Mouse (Mus musculus) mouse embryonic stem cell (cell line): ENCODE measurements around the gene Tst.

Source experiments
- in situ Hi-C, 2 experiments: fragments of 300-500 bp; cut with MboI; formaldehyde crosslinking; loops; 1 replicate in 1 of 2; 3 replicates in 1 of 2; pipeline ENCODE4 v1.14.3; 2019 to 2020; ENCODE audit warnings: low sequenced_read_pairs in 2 of 2, low pct_unique_long_range_greater_than_20kb in 1 of 2, mixed read lengths in 1 of 2; ENCODE audit not compliant: unreplicated experiment in 1 of 2

The Tst gene

DNA sequence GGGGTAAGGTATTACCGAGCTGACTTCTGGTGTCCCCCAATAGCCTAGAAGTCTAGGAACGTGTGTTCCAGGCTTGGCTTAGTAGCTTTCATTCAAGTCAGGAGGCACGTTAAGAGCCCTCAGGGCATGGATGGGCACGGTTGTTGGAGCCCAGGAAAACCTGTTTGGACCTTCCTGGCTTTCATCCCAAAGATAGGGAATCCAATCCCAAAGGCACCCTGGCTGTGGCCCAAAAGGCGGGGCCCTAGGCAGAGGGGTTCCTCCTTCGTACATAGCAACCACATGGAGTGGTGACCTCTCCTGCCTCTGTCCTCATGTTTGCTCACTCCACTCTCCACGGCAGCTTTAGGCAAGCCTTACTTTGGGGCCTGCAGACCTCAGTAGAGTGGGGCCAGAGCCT, 3.3 kb downstream of the Tst start:
- in situ Hi-C loops, result no loop called here

GRCm38 (mm10) chr15:78401921-78402320, 3.8 kb downstream of the Tst start:
- in situ Hi-C loops, result no loop called here

DNA sequence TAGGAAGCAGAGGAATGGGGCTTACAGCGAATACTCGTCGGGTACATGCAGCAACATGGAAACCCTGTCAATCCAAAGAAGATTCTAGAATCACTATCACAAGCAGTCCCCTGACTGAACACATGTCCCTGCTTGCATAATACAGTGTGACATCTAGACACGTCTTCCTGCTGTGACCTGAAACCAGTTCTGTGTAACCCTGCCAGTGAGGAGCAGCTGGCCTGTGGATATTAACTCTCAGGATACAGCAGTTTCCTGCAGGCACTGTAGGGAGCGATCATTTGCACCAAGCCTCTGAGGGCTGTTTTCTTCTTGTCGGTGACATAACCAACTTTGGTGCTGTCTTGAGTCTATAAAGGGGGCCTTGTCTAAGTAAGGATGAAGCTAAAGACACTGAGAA, 4.4 kb downstream of the Tst start:
- in situ Hi-C loops, result no loop called here

GRCm38 (mm10) chr15:78395478-78395962, 10.2 kb downstream of the Tst start, which contains the start of gene Tex33:
Gene Tex33, minus strand, starts transcription at chr15:78395912.
- in situ Hi-C loops, result no loop called here

GRCm38 (mm10) chr15:78390855-78391254, 14.9 kb downstream of the Tst start:
- in situ Hi-C loops, result no loop called here

DNA sequence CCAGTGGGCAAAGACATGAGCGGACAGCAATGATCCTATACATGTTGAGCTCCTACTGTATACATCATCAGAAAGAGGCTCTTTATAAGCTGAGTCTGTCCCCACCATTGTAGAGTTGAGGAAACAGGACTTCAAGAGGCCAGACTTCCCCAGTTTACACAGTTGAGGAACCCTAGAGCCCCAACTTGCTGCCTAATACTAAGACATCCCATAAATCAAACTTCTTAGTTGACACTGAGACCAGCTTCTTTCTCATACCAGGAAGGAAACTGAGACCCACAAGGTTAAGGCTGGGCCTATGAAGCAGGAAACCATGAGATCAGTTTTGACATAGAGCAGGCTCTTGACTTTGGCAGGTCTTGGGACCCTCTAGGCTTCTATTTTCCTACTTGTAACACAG, 20.1 kb downstream of the Tst start:
- in situ Hi-C loops, result no loop called here

DNA sequence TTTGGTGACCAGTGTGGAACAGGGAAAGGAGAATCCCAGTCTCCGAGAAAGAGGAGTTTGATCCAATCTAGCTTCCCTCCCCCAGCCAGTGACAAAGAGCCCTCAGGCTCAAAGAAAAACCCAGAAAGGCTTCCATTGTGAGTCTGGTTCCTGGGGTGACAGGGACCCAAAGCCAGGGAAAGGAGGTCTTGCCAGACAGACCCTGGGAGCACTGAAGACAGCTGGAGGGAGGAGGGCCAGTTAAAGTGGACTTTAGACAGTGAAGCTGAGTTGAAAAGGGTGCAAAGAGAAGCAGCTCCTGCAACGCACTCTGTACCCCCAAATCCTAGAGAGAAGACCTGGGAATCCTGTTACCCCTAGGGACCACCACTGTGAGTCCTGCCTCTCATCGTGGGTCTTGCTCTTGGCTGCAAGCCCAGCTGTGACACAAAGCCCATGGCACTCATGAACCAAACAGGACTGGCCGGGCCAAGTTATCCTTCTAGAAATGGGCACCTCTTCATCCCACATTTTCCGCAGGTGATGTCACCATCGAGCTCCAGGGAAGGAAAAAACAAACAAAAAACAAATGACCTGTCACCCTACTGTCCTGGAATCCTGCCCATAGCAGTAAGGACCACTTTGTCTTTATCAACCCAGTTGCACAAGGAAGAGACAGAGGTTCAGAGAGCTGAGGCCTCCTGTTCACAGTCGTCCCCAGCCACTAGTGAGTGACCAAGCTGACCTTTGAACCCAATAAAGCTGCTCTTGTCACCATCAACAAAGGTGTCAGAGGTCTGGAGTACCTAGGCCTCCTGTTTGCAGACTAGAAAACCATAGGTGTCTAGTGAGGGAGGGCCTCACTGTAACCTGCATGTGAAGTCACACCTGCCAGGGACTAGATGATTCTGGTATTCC, 21.2 kb downstream of the Tst start:
- in situ Hi-C loops, result no loop called here

GRCm38 (mm10) chr15:78383450-78384219, 22.1 kb downstream of the Tst start:
- in situ Hi-C loops, result no loop called here

GRCm38 (mm10) chr15:78382115-78382514, 23.6 kb downstream of the Tst start:
- in situ Hi-C loops, result no loop called here

DNA sequence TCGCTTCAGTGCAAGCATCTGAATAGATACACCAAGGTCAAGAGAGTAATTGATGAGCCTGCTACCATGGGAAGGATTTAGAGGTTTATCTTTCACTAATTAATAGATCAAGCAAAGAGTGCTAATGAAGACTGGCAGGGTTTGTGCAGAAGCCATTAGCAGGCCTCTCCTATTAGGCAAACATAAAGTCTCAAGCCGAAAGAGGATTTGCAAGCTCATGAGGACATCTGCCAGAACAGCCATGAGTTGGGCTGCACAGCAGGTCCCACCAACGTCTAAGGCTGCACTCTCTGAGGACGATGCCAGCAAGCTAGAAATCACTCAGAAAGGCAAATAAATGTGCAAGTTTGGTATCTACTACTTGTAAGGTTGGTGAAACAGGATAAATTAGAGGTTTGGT, 25.0 kb downstream of the Tst start:
- in situ Hi-C loops, result no loop called here

- in situ Hi-C loops, result no loop called here
Measured at GRCm38 (mm10) chr15:78380208-78380607, 25.5 kb downstream of the Tst start.

DNA sequence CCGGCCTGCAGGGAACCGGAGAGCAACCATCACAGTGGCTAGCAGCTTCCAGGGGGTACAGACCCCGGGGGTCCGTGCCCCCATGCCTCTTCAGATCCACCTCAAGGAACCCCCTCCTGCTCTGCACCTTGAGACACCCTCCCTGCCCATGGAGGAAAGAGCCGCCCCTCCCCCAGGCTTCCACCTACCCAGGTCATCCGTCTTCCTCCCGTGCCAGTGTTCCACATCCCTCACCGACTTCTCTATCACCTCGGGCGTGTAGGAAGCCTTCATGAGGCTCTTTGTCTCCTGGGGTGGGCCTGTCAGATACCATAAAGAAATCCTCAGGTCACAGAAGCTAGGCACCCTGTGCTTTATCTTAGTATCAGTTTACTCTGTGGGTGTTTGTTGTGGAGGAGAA, 27.2 kb downstream of the Tst start:
- in situ Hi-C loops, result no loop called here

DNA sequence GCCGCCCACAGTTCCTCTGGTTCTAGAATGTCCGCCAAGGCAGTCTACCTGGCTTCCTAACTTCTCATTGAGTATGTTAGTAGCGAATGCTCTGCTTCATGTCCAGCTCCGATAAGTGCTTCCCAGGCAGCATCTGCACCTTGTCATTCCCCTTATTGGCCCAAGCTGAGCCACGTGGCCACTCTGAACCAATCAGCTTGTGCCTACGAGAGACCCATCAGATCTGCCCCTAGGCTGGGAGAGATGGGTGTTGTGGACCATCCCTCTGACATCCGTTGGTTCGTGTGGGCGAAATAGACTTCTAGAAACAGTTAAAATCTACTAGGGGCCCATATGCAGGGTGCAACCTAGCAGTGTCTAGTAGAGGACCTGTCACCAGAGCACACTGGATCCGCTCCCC, 27.8 kb downstream of the Tst start:
- in situ Hi-C loops, result no loop called here

- in situ Hi-C loops, result no loop called here
Measured at GRCm38 (mm10) chr15:78374204-78374603, 31.5 kb downstream of the Tst start.

- in situ Hi-C loops, result no loop called here
Measured at GRCm38 (mm10) chr15:78372796-78373195, 32.9 kb downstream of the Tst start.

- in situ Hi-C loops, result no loop called here
Measured at GRCm38 (mm10) chr15:78369641-78370040, 36.1 kb downstream of the Tst start.

DNA sequence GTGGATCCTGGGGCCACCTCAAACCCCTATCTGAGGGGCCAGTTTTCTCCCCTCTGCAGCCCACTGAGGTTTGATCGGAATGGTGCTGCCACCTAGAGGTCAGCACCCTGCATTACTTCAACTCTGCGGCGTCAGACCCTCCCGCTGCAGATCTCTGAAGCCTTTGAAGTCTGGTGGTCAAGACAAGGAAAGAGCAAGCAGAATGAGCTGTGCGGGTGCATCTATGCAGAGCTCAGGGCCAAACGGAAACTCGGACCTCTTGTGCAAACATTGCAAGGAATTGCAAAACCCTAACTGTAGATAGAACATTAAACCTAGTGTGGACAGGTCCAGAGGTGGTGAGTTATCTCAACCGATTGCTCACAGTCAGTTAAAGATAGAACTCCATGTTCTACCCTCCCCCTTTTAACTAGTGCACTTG, 36.8 kb downstream of the Tst start:
- in situ Hi-C loops, result no loop called here

DNA sequence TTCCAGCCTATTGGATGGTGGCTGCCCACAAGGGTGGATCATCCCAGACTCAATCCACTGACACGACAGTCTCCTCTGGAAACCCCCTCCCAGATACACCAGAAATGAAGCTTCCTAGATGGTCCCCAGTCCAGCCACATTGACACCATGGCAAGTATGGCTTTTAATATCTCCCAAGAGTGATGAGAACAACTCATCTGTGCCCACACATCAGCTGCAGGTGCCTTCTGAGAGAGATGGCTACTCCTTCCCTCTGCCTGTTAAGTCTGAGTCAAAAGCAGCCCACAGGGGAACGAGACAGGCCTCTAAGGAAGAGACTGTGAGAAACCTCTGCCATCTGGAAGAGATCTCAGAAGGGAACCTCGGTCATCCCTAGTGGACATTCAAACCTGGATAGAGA, 37.9 kb downstream of the Tst start:
- in situ Hi-C loops, result no loop called here

- in situ Hi-C loops, result no loop called here
Measured at GRCm38 (mm10) chr15:78366875-78367274, 38.8 kb downstream of the Tst start.
